Mouse (Mus musculus): ENCODE data around the gene Gstm6. TPM values are rescaled to one million over a fixed set of nuclear protein-coding genes. Genes with fewer than 3 reads are reported as not detected.
"Not testable (repeated sequence)": the region's sequence is repeated elsewhere in the genome, so short reads cannot be mapped to it uniquely, and the experiment has no call there.

The Gstm6 gene
- polyA plus RNA-seq, 1 experiment: not detected

DNA sequence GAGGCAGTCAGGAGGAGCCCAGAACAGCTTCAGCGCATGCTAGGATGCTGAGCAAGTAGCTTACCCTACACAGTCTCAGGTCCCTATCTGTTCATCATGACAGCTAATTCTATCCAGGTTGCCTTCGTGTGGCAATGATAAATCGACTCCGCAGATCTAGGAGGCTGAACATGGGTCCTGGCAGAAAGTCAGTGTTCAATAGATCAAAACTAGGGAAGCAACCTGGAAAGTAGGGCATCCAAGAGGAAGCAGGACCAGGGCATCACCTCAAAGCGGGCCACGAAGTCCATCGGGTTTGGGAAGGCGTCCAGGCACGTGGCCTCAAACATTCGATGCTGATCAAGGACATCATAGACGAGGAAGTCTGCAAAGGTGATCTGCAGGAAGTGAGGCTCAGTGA lies 7.0 kb upstream of the Gstm6 start:
- Histone ChIP-seq H3K4me1 (ENCODE audit: control insufficient read depth) (no peaks in the 10 kb centered on the region), H3K9me3 (ENCODE audit: control insufficient read depth, low read length) (no peaks in the 10 kb centered on the region), H3K36me3 (ENCODE audit: control insufficient read depth) (no peaks in the 10 kb centered on the region), H3K4me3 (replicated peaks) (no peak overlapping the region), H3K27me3 (ENCODE audit: control insufficient read depth) (no peaks in the 10 kb centered on the region)
- TF ChIP-seq GATA1 (IDR thresholded peaks at IDR 0.05; ENCODE audit: low read length) (no peak), TAL1 (IDR thresholded peaks at IDR 0.05; ENCODE audit: low read length) (no peak)

DNA sequence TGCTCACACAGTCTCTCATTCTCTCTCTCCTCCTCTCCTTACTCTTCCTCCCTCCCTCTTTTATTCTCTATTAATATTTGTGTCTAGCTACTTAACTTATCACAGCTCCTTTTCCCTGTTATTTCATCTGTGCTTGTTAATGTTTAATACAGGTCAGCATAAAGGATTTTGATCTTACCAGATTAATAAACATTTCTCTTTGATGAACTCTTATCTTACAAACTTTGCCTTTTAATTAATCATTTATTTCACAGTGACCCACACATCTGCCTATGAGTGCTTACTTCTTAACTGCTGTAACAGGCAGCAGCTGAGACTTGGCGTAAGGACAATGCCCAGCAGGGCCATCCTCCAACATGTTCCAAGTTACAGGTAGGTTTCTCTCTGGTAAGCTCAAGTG lies 5.9 kb upstream of the Gstm6 start:
- not testable (repeated sequence) for H3K27me3 ChIP-seq (ENCODE audit: control insufficient read depth); H3K4me1 ChIP-seq (ENCODE audit: control insufficient read depth); H3K36me3 ChIP-seq (ENCODE audit: control insufficient read depth); H3K4me3 ChIP-seq (replicated peaks); H3K9me3 ChIP-seq (ENCODE audit: control insufficient read depth, low read length)

DNA sequence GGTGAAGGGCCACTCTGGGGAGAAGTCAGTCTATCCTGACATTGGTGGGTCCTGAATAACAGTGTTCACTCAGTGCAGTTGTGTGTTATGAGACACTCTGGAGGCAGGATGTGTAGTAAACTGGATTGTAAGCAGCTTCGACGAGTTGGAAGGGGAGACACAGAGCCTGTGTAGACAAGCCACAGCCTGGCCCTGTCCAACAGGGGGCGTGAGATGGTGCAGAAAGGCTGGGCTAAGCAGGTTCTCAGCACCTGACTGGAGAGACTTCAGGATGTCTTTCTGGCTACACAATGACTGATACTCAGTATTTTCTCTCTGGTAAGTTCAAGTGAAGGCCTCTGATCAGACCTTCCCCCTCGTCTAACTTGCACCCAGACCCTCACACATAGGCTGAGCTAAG lies 2.2 kb upstream of the Gstm6 start:
- Histone ChIP-seq H3K27me3 (ENCODE audit: control insufficient read depth) (no peaks in the 10 kb centered on the region), H3K4me1 (ENCODE audit: control insufficient read depth) (no peaks in the 10 kb centered on the region), H3K36me3 (ENCODE audit: control insufficient read depth) (no peaks in the 10 kb centered on the region), H3K9me3 (ENCODE audit: control insufficient read depth, low read length) (no peaks in the 10 kb centered on the region), H3K4me3 (replicated peaks) (no peak overlapping the region)
- TF ChIP-seq GATA1 (IDR thresholded peaks at IDR 0.05; ENCODE audit: low read length) (no peak), TAL1 (IDR thresholded peaks at IDR 0.05; ENCODE audit: low read length) (no peak)

DNA sequence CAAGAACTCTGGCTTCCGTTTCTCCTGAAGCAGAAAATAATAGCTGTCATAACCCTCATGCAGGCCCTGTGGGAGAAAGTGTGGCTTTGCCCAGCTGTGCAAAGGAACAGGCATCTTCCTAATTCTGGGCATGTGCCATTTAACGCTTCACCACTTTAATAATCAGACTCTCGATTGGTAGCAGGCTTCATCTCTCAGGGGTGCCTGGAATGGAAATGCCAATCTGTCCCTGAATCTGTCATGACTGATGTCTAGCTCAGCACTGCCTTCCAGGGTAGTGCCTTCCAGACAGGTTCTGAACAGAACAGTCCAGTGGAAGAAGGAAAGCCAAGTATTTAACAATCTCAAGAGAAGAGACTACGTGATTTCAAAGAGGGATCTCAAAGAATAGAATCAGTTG lies 2.3 kb downstream of the Gstm6 start:
- H3K4me1 ChIP-seq (ENCODE audit: control insufficient read depth): peaks cover 2% of the 10 kb centered on the region
- no peaks in the 10 kb centered on the region for H3K36me3 ChIP-seq (ENCODE audit: control insufficient read depth)
- H3K27me3 ChIP-seq (ENCODE audit: control insufficient read depth): no peaks in the 10 kb centered on the region
- H3K4me3 ChIP-seq (replicated peaks): no peak overlapping the region
- no peak for TF ChIP-seq GATA1 (IDR thresholded peaks at IDR 0.05; ENCODE audit: low read length)
- TF ChIP-seq TAL1 (IDR thresholded peaks at IDR 0.05; ENCODE audit: low read length): no peak
- H3K9me3 ChIP-seq (ENCODE audit: control insufficient read depth, low read length): no peaks in the 10 kb centered on the region

DNA sequence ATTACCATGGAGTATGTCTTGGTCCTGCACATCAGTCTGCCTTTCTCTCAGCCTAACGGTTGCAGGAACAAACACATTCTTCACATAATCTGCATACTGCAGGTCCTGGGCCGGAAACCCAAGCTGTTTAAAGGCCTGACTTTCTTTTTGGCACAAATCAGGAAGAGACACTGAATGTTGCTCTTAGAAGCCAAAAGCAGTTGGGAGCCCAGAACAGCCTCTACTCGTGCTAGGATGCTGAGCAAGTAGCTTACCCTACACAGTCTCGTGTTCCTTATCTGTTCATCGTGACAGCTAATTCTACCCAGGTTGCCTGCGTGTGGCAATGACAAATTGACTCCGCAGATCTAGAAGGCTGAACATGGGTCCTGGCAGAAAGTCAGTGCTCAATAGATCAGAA lies 3.0 kb downstream of the Gstm6 start:
- TF ChIP-seq GATA1 (IDR thresholded peaks at IDR 0.05; ENCODE audit: low read length): no peak
- TF ChIP-seq TAL1 (IDR thresholded peaks at IDR 0.05; ENCODE audit: low read length): no peak
- Histone ChIP-seq H3K27me3 (ENCODE audit: control insufficient read depth) (no peaks in the 10 kb centered on the region), H3K9me3 (ENCODE audit: control insufficient read depth, low read length) (no peaks in the 10 kb centered on the region), H3K36me3 (ENCODE audit: control insufficient read depth) (no peaks in the 10 kb centered on the region), H3K4me1 (ENCODE audit: control insufficient read depth) (peaks cover 2% of the 10 kb centered on the region), H3K4me3 (replicated peaks) (no peak overlapping the region)

GRCm38 (mm10) chr3:107939830-107940229 lies 3.7 kb downstream of the Gstm6 start:
- Histone ChIP-seq H3K27me3 (ENCODE audit: control insufficient read depth) (no peaks in the 10 kb centered on the region), H3K4me3 (replicated peaks) (no peak overlapping the region), H3K36me3 (ENCODE audit: control insufficient read depth) (no peaks in the 10 kb centered on the region), H3K4me1 (ENCODE audit: control insufficient read depth) (peaks cover 2% of the 10 kb centered on the region), H3K9me3 (ENCODE audit: control insufficient read depth, low read length) (no peaks in the 10 kb centered on the region)
- TF ChIP-seq TAL1 (IDR thresholded peaks at IDR 0.05; ENCODE audit: low read length): no peak
- TF ChIP-seq GATA1 (IDR thresholded peaks at IDR 0.05; ENCODE audit: low read length): no peak

GRCm38 (mm10) chr3:107939403-107939802 lies 4.1 kb downstream of the Gstm6 start:
- Histone ChIP-seq H3K4me3 (replicated peaks) (no peak overlapping the region), H3K9me3 (ENCODE audit: control insufficient read depth, low read length) (no peaks in the 10 kb centered on the region), H3K27me3 (ENCODE audit: control insufficient read depth) (no peaks in the 10 kb centered on the region), H3K4me1 (ENCODE audit: control insufficient read depth) (peaks cover 2% of the 10 kb centered on the region), H3K36me3 (ENCODE audit: control insufficient read depth) (no peaks in the 10 kb centered on the region)
- TF ChIP-seq TAL1 (IDR thresholded peaks at IDR 0.05; ENCODE audit: low read length): no peak
- no peak for TF ChIP-seq GATA1 (IDR thresholded peaks at IDR 0.05; ENCODE audit: low read length)

DNA sequence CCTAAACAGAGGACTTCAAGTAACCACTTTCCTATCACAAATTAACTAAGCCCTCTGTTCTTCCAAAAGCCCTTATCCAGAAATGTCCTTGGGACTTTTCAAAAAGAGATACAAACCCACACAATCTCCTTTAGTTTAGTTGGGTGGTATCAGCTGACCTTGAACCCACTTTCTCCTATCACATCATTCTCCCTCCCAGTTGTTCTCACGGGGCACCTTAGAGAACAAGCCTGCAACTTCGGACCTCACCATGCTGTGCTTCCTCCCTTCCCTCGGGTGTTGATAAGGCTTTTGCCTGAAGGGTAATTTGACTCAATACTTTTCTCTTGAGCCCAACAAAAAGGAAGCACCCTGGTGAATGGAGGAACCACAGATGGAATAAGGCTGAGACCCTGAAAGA lies 7.7 kb downstream of the Gstm6 start:
- Histone ChIP-seq H3K4me3 (replicated peaks) (no peak overlapping the region), H3K36me3 (ENCODE audit: control insufficient read depth) (no peaks in the 10 kb centered on the region), H3K27me3 (ENCODE audit: control insufficient read depth) (no peaks in the 10 kb centered on the region), H3K4me1 (ENCODE audit: control insufficient read depth) (peaks cover 10% of the 10 kb centered on the region), H3K9me3 (ENCODE audit: control insufficient read depth, low read length) (no peaks in the 10 kb centered on the region)
- no peak for TF ChIP-seq TAL1 (IDR thresholded peaks at IDR 0.05; ENCODE audit: low read length)
- TF ChIP-seq GATA1 (IDR thresholded peaks at IDR 0.05; ENCODE audit: low read length): no peak

GRCm38 (mm10) chr3:107935268-107935667 lies 8.3 kb downstream of the Gstm6 start:
- H3K4me3 ChIP-seq (replicated peaks): no peak overlapping the region
- H3K36me3 ChIP-seq (ENCODE audit: control insufficient read depth): no peaks in the 10 kb centered on the region
- no peak for TF ChIP-seq GATA1 (IDR thresholded peaks at IDR 0.05; ENCODE audit: low read length)
- TF ChIP-seq TAL1 (IDR thresholded peaks at IDR 0.05; ENCODE audit: low read length): no peak; the same call in 2 of the 3 replicates
- no peaks in the 10 kb centered on the region; the same call in 1 of the 2 replicates for H3K27me3 ChIP-seq (ENCODE audit: control insufficient read depth)
- no peaks in the 10 kb centered on the region for H3K9me3 ChIP-seq (ENCODE audit: control insufficient read depth, low read length)
- peaks cover 10% of the 10 kb centered on the region for H3K4me1 ChIP-seq (ENCODE audit: control insufficient read depth)

DNA sequence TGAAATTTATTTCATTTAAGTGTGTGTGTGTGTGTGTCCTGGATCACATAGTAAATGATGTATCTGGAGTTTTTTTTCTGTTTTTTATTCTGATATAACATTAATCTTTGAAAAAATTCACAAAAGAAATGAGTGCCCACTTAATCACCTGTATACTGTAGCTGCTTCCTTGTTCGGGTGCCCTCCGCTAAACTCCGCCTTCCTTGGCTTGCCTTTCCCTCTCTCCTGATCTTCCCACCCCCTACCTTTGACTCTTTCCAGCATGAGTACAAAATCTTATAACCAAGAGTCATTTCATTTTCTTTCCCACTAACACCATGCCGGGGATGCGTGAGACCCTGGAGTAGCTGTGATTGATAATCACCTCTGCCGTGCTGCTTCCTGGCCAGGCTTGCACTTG lies 11.4 kb downstream of the Gstm6 start:
- no peaks in the 10 kb centered on the region for H3K9me3 ChIP-seq (ENCODE audit: control insufficient read depth, low read length)
- TF ChIP-seq TAL1 (IDR thresholded peaks at IDR 0.05; ENCODE audit: low read length) (no peak), GATA1 (IDR thresholded peaks at IDR 0.05; ENCODE audit: low read length) (no peak)
- H3K4me3 ChIP-seq (replicated peaks): no peak overlapping the region
- H3K36me3 ChIP-seq (ENCODE audit: control insufficient read depth): no peaks in the 10 kb centered on the region
- H3K4me1 ChIP-seq (ENCODE audit: control insufficient read depth): peaks cover 8% of the 10 kb centered on the region
- H3K27me3 ChIP-seq (ENCODE audit: control insufficient read depth): no peaks in the 10 kb centered on the region; the same call in 1 of the 2 replicates

Data from erythroblast, embryonic 14.5 days (primary cell).